Mouse (Mus musculus): ENCODE results near the gene Nop53. TPM values are rescaled to one million over a fixed set of nuclear protein-coding genes. Genes with fewer than 3 reads are reported as not detected.
A peak's percentile ranks its signal among the peaks of the same experiment; 100 is the strongest.

Nop53 gene
- total RNA-seq, 1 experiment from 2014 or later, result 174 TPM

DNA sequence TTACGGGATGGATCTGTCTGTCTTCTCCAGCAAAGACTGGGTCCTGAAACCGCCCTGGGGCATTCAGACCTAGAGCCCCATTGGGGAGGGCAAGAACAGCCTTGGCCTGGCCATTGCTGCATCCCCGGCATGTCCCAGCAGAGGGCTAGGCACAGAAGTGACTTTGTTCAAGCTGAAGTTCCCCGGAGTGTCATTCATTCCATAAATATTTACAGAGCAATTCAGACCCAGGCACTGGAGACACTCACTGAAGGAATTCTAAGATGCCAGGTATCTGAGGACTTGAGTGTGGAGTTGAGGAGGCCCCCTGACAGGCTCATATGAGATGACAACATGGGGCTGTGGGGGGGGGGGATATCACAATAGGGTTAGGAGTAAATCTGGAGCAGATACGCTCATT is 10.3 kb upstream of the Nop53 start:
- no peak for DNase-seq

DNA sequence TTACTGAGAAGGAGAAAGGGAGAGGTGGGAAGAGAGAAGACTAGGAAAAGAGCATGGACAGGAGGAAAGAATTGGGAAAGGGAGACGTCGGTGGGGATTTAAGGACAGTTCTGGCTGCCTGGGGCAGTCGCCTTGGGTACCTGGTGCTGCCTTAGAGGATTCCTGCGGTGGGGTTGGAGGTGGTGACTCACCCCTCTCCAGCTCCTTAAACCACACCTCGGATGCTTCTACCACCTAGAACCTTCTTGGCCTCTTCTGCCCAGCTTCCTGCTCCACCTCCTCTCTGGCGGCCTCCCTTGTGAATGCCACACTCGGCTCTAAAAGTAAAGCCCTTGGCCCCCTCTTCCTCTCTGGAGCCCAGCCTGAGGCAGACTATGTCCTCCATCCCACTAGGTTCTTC is 9.6 kb upstream of the Nop53 start:
- no peak for DNase-seq

DNA sequence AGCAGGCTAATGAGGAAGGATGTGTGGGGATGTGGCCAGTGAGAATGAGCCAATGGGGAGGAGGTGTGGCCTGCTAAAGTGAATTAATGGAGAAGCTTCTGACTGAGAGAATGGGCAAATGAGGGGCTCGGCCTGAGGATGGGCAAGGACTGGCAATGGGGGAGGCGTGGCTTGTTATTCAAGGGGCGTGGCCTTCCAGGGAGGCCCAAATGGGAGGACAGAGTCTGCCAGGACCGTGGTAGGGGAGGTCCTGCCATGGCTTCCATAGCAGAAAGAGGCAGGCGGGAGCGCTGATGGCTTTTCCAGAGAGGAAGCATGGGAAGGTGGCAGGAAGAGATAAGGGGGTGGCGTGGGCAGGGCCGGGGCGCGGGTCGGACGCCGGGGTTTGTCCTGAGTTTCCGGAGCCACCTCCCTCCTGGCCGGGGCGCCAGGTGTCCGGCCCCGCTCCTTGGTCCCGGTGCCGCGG is 9.1 kb upstream of the Nop53 start:
- peak; percentile 46 for DNase-seq

DNA sequence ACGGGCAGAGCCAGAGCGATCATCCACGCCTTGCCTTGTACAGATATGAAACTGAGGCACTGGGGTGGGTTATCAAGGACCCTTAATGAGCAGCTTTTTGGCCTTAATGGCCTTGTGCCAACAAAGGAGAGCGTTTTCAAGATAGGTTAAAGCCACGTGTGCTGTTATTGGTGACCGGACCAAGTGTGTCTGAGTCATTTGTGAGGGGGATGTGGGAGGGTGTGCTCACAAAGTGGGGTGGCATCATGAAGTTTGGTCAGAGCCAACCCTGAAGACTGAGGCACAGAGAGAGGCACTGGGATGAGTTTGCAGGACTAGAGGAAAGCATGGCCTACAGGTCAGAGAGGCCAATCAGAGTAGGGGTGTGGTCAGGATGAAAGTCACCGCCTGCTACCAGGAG is 8.6 kb upstream of the Nop53 start:
- no peak for DNase-seq

DNA sequence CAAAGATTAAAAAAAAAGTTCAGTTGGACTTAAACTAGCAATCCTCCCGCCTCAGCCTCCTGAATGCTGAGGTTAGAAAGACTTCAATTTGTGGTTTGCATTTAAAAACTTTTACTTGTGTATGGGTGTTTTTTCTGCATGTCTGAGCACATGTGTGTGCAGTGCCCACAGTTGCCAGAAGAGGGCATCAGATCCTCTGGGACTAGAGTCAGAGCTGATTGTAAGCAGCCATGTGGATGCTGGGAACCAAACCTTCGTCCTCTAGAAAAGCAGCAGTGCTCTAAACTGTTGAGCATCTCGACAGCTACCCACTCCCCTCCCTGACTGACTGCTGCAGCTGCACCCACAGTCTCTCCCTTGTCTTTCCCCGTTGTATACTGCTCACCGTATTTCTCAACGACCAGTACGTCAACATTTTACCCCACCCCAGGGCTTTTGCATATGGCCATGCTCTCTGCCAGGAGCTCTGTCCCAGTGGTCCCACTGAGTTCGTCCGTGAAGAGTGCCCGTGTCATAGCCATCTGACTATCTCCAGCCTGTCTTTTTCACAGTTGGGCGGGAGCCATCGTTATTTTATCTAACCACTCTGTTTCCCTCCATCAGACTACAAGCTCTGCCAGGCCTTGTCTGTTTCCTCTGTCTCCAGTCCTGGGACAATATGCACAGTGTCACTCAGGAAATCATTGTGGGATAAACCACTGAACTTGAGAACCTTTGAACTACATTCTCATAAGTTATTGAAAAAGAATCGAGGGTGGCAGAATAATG is 7.6 kb upstream of the Nop53 start:
- DNase-seq, result no peak

DNA sequence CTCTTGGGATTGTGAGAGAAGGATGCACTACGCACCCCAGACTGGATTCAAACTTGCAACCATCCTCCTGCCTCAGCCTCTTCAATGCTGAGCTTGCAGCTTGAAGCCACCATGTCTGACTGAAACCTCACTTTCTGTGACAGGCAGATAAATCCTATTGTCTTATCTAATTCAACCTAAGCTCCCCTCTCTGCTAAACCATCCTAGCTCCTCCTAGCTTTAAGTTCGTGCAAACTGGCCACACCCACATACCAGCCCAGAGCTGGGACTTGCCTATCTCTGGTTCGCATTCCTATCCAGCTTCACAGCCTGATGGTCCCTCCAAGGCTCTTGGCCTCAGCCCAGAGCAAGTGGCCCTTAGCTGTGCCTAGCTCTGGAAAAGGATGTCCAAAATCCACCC is 6.5 kb upstream of the Nop53 start:
- DNase-seq, result no peak

DNA sequence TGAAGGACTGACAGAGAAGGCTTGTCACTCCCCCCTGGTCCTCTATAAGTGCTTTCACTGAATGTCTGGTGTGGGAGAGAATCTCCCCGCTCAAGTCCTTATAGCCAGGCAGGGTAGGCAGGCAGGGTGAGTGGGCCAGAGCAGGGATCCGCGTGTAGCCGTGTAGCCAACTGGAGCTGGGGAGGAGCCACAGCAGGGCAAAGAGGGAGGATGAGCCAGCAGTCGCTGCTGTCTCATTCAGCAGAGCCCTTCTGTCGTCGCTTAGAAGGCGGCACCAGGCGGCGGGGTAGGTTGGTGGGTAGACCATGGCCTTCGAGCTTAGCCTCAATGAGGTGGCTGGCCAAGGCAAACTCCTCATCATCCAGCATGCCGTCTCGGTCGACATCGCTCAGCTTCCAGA is 4.1 kb upstream of the Nop53 start:
- DNase-seq, result no peak

DNA sequence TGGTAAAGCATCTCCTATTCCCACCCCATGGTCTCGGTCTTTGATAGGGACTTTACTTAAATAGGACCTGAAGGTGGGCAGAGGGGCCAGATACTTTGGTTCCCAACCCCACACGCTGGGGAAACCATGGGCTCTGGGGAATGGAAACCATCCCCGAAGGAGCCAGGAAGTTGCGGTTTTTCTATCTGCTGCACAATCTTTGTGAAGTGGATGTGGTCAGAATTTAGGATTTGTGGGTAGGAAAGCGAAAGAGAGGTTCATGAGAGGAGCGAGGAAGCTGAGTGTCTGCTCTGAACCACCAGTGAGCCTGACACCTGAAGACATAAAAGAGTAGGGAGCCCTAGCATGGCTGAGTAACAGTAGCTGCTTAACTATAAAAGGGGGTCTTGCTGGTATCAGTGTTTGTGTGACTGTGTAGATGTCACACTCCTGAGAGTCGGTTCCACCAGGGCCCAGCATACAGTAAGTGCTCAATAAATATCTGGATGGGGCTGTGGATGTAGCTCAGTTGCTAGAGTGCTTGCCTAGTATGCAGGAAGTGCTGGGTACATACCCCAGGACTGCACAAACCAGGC is 3.4 kb upstream of the Nop53 start:
- DNase-seq, result no peak

DNA sequence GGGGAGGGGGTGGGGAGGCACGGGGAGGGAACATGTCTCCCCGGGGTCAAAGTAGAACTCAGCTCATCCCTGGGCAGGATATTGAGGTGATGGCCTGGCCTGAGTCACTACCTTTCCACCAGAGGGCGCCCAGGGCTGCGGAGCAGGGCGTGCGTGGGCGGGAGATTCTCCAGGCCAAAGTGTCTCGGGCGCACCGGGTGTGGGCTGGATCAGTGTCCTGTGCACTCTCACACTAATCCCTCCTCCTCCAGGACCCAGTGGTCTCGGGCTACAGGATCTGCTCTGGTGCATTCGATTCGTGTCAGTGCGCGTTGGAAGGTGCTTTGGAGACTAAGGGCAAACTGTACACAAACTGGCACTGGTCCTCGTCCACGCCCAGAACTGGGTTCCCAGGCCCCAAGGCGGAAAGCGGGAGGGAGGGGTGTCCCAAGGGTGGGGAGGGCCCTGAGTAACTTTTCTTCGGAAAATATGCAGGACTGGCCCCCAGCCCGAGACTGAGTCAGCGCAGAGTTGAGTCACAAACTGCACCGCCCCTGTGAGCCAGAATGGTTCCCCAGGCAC is 2.6 kb upstream of the Nop53 start:
- DNase-seq, result peak; percentile 91

DNA sequence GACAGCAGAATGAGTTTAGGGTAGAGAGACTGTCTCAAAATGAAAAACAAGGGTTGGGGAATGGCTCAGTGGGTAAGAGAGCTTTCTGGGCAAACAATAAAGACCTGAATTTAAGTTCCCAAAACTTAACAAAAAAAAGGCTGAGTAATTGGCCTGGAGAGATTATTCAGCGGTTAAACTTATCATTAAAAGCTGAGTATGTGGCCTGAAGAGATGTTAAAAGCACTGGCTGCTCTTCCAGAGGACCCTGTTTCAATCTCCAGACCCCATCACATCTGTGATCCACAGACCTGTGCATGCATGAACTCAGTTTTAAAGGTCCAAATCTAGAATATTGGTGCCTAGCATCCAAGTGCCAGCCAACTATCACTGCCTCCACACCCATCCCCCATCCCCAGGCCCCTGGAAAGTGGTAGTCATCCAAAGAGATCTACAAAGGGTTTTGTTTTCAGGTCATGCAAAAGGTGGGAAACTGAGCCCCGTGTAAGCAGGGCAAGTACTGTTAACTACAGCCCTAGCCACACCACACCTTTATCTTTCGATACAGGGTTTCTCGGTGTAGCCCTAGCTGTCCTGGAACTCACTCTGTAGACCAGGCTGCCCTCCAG is 1.9 kb upstream of the Nop53 start:
- no peak for DNase-seq

DNA sequence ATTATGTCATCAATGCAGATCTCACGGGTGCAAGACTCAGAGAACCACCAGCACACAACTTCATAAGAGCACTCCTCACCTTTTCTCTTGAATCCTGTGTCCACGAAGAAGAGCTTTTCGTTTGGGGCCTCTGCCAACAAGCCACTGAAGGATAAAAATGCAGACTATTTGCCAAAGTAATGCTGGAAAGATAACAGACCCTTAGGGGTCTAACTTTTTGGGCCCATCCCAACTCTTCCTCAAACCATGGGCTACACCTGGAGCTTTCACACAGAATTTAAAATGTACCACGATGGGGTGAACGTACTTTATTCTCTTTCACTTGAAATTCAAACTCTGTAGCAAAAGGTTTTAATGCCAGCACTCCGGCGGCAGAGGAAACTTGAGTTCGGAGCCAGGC is 663 bp downstream of the Nop53 start:
- DNase-seq, result no peak

DNA sequence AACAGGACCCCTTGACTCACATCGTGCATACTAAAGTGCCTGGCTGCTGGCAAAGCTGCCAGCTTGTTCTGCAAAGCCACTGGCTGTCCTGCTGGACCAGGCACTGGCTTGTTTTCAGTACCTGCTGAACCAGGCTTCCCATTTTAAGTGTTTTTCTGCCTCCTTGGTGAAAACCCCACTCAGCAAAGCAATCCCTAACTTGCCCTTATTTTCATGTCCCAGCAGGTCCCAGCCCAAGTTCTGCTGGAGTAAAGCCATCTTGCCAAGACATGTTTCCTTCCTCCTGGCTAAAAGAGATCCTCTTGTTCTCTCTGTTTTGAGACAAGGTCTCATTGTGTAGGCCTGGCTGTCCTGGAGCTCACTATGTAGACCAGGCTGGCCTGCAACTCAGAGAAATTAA is 1.6 kb downstream of the Nop53 start:
- no peak for DNase-seq

DNA sequence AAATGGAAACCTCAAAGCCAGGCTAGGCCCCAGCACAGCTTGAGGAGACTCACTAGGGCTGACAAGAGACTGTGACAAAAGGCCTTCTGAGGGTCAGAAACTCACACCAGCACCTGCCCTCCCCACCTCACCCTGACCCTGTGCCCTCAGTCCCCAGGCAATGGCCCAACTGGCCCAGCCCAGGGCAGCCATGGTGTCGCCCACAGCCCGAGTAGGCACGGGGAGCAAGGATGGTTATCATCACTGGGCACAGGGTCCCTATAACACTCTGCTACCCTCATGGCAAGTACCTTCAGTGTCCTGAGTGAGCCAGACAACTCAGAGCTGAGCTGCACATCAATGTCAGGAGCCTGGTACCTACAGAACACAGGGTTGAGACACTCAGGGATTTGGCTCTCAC is 7.3 kb downstream of the Nop53 start:
- no peak for DNase-seq

DNA sequence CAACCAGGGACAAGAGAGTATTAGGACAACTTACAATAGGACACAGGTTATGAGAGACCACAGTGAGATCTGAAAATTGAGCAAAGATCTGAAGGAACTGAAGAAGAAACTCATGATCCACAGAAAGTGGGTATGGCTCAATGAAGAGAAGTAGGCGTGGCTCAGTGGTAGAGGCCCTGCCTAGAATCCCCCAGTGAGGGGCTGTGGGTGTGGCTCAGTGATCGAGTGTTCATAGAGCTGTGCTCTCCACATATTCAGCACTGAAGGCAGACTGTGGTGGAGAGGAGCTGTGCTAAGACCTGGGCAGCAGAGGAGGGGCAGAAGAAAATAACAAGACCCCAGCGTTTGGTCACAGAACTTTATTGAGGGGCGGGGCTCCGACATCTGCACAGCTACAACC is 8.4 kb downstream of the Nop53 start:
- no peak for DNase-seq

DNA sequence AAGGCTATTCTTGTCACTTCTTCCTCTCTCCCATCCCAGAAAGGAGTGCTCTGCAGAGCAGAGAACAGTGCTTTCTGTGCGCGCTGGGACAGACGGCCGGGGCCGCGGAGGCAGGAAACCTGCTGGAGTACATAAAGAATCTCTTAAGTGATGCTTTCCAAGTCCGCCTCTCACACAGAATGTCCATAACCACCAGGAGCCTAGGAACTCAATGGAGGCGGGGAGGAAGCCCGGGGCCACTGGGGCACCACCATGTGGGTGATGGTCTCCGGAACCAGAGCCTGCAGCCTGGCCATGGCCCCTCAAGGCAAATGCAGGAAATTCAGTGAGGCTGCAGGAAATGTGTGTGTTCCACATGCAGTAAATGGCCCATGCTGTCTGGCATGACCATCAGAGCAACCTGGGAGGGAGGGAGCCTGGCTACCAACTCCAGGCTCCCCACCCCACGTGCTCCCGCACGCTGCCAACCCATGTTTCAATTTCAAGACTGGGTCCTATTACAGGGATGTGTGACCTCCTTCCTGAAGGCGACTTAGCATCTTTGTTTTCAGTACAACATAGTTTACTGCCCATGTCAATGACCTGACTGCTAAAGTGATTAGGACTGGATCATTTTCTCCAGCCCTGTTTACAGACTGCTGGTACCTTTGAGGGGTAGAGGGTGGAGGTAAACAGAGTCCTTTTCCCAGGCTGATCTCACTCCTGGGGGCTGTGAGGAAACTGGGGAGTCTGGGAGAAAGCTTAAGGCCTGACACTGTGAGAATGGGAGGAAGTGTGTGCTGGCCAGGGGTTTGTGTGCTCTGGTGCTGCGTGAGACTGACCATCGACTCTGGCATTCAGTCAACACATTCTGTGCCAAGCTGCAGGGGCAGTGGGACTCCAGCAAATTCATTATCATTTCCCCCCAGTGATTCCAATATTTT is 12.2 kb downstream of the Nop53 start:
- no peak for DNase-seq

DNA sequence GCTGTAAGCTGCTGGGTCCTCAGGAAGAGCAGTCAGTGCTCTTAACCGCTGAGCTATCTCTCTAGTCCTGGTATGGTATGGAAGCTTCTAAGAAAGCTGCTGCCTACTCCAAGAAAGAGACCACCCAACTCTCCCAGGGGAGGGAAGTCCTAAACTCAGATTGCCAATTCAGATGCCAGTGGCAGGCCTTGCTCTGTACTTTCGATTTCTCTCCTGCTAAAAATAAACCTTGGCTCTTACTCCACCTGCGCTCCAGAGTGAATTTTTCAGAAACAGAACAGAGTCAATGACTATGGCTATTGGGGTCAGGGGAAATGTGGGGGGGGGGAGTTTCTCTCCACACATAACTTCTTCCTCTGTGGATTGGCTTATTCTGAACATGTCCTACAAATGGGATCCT is 14.2 kb downstream of the Nop53 start:
- no peak for DNase-seq

DNA sequence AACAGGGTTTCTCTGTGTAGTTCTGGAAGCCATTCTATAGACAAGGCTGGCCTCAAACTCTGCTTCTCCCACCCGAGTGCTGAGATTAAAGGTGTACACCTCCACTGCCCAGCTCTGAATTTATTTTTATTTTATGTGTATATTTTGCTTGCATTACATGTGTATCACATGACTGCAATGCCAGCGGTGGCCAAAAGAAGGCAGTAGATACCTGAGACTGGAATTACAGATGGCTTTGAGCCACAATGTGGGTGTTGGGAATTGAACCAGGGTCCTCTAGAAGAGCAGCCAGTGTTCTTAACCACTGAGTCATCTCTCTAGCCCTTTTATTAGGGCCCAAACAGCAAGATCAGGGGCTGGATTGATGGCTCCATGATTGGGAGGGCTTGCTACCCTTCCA is 15.3 kb downstream of the Nop53 start:
- DNase-seq, result no peak

DNA sequence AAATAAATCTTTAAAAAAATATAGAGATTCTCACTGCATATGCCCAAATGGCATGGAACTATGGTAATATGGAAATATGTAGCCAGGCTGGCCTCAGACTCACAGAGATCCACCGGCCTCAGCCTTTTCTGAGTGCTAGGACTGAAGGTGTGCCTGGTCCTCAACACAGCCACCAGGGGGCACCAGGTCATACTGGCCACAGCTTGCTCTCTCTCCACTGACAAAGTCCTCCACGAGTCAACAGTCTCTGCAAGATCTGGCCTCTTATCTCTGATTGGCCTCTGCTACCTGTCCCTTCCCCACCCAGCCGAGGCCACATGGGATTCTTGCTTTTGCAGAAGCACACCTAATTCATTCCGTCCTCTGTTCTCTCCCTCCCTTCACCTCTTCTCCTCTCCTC is 16.0 kb downstream of the Nop53 start:
- peak; percentile 80 for DNase-seq

DNA sequence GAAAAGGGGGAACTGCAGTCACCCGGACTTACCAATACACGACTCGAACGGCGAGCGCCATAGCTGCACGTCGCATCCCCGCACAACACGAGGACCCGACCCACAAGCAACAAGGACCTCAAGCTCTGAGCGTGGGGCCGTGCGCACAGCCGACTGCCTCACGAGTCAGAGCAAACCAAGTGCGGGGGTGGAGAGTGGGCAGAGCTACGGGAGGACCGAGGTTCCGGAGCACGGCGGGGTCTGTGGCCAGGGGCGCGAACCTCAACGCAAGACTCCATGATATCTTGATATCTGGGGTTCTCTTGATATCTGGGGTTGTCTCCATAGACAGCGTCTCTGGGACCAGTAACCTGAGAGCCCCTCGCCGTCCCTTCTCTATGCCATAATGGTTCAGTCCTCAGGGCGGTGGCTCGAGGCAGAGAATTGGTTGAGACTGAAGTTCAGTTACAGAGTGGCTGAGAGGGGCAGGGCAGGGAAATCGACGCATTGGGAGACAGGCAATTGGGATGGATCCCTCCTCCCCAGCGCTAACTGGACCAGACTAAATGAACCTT is 23.6 kb downstream of the Nop53 start, which contains the start of gene Selenow:
Selenow (minus strand) TSS at position 183 of the 554 bp plus-strand sequence.
- peak; percentile 85 for DNase-seq

DNA sequence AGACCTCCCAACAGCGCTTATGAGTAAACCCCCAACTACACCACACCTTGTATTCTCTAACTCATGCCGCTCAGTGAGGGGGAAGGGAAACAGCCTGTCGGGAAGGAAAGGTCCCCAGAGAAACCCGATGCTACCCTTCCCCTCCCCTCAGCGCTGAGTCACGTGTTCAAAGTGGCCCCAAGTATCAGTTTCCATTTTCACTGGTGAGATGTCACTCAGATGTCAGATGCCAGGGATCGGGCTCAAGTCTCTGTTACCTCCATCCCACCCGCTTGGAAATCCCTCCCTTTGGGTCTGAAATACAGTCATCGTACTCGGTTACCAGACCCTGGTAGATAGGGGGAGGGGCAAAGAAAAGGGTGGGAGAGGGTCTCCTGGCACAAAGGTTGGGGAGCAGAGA is 24.1 kb downstream of the Nop53 start:
- DNase-seq, result no peak

DNA sequence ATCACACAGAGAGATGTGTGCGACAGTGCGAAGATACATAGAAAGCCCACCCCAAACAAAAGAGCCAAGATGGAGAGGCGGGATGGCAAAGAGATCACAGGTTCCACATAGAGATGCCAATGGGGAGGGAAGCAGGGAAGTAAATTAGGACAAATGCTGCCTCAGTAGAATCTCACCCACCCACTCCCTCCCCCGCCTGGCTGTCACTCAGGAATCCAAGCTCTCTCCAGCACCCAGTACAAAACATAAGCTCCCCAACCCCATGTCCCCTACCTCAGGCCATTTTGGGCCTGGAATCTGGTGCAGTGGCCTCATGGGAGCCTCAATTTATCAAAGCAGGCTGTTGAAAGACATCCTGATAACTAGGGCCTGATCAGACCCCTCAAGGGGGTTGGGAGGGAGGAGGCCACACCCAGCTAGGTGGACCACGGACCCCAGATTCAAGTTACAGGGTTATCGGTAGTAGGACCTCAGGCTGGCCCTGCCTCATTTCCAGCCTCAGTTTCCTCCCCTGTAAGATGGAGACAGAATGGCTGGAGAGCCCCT is 25.2 kb downstream of the Nop53 start:
- no peak for DNase-seq

DNA sequence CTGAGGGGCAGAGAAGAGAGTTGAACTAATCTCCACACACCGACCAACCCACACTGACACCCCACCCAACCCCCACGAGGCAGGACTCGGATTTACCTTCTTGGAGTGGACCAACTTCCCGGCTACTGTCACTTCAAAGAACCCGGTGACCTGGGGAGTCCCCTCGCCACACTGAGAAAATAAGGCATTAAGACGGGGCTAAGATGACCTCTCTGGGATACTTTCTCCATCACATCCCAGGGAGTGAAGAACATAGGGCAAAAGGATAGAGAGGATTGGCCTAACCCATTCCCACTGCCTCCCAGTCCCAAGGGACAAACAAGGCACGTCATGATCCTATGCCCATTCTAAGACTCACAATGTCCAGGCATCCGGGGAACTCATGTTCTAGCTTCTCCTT is 25.9 kb downstream of the Nop53 start:
- no peak for DNase-seq
